Mouse (Mus musculus) lung, postnatal 0 days (tissue): ENCODE measurements at regions not wholly inside any gene's neighbourhood (a gene's known extent, or its start where the extent isn't known, plus 50 kb on each side); places are given as distances from the start of the nearest gene placed in this dataset.

Source experiments
- CTCF ChIP-seq: IDR thresholded peaks from 2 replicates; pipeline ENCODE4 v1.5.1; 2016; ENCODE audit warnings: antibody characterized with exemption, mild to moderate bottlenecking
- EP300 ChIP-seq: IDR thresholded peaks from 2 replicates; pipeline ENCODE4 v1.6.1; 2016; ENCODE audit warnings: antibody characterized with exemption, mild to moderate bottlenecking, control low read depth

DNA sequence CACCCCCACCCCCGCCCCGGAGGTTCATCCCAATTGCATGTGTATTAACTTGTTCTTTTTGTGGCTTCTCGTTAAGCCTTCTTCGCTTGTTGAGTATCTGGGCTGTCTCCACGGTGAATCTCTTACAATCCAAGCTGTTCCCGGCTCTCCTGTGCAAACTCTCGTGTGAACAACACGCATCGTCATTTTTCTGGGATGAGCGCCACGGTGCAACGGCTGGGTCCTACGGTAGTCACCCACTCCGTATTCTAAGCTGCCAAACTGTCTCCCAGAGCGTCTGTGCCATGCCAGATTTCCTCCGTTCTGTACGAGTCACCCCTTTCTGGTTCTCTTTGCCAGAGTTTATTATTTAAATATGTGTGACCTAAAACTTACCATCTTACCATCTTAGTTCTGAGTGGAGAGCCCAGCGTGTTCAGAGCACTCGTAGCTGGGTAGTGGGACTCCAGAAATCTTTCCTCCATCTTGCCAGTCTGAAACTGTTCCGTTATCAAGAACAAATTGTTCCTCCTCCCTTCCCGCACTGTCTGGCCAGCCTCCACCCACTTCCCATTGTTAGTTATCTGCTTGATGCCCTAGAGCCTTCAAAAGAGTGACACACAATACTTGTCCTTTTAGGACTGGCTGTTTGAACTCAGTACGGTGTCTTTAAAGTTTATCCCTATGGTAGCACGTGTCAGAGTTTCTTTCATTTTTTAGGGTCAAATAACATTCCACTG lies 87.9 kb upstream of the Trpm1 start:
- TF ChIP-seq CTCF (no peak), EP300 (peak; percentile 96)
